Mouse (Mus musculus): ENCODE data around the gene Sec11a.

GRCm38 (mm10) chr7:80857181-80857580 is 90.4 kb downstream of the Sec11a start:
- TF ChIP-seq POLR2A (IDR thresholded peaks at IDR 0.05; ENCODE audit: low read depth, low read length) (no peak), CTCF (conservative IDR thresholded peaks at IDR 0.05; ENCODE audit: insufficient read depth, insufficient read length, low read depth, low read length) (peak; percentile 97)
